Mouse (Mus musculus): Measurements from ENCODE around the gene Nfxl1. TPM values are rescaled to one million over a fixed set of nuclear protein-coding genes. Genes with fewer than 3 reads are reported as not detected.
"Not testable (repeated sequence)": the region's sequence is repeated elsewhere in the genome, so short reads cannot be mapped to it uniquely, and the experiment has no call there.

Gene Nfxl1
- 22.5 and 24.0 TPM in 2 replicates for polyA plus RNA-seq (2014; fragmentation: Nextera tagmentation; extraction: Ambion mirVana)

GRCm38 (mm10) chr5:72559544-72560049 is at the start of gene Nfxl1:
Gene Nfxl1, minus strand, starts transcription at chr5:72559684.
- ATAC-seq (replicated peaks; ENCODE audit: low FRiP score, low TSS enrichment, low read depth) (peak; percentile 94), DNase-seq (ENCODE audit: low spot score) (peak; percentile 96)
- peak within 1 kb of the TSS; percentile 80 for H3K4me2 ChIP-seq (ENCODE audit: low read length)
- H3K36me3 ChIP-seq (ENCODE audit: control insufficient read depth, insufficient read depth, low read length): peaks cover 12% of the 10 kb centered on the region
- H3K27me3 ChIP-seq (replicated peaks; ENCODE audit: control insufficient read depth, insufficient read depth, low read length): no peaks in the 10 kb centered on the region
- H3K27ac ChIP-seq (ENCODE audit: low read depth): peak within 1 kb of the TSS; percentile 76
- H3K4me3 ChIP-seq (ENCODE audit: low read depth, low read length): peak within 1 kb of the TSS; percentile 87
- H3K9ac ChIP-seq (ENCODE audit: low read length): peak within 1 kb of the TSS; percentile 88
- H3K4me1 ChIP-seq (replicated peaks; ENCODE audit: control insufficient read depth, insufficient read depth, low read length): peaks cover 4% of the 10 kb centered on the region
- under 1% methylated on average over 42 of the region's 42 CpGs for WGBS
- H3K9me3 ChIP-seq (ENCODE audit: control insufficient read depth, low read length): no peaks in the 10 kb centered on the region

GRCm38 (mm10) chr5:72603138-72603537 is 43.7 kb upstream of the Nfxl1 start:
- WGBS: 80% methylated on average over 4 of the region's 4 CpGs

GRCm38 (mm10) chr5:72601006-72601405 is 41.5 kb upstream of the Nfxl1 start:
- ATAC-seq (replicated peaks; ENCODE audit: low FRiP score, low TSS enrichment, low read depth): 0 out of 2 replicates have a peak, but pooled peaks have one; percentile 40
- no peaks in the 10 kb centered on the region for H3K36me3 ChIP-seq (ENCODE audit: control insufficient read depth, insufficient read depth, low read length)
- 17% methylated on average over 5 of the region's 5 CpGs for WGBS

More at GRCm38 (mm10) chr5:72603138-72603537, 43.7 kb upstream of the Nfxl1 start:
- H3K4me3 ChIP-seq (ENCODE audit: low read depth, low read length): no peak overlapping the region
- no peaks in the 10 kb centered on the region for H3K4me1 ChIP-seq (replicated peaks; ENCODE audit: control insufficient read depth, insufficient read depth, low read length)
- 0 out of 2 replicates have a peak, but pooled peaks cover 3% of the 10 kb centered on the region for H3K9me3 ChIP-seq (ENCODE audit: control insufficient read depth, low read length)
- H3K27ac ChIP-seq (ENCODE audit: low read depth): no peak overlapping the region
- H3K36me3 ChIP-seq (ENCODE audit: control insufficient read depth, insufficient read depth, low read length): no peaks in the 10 kb centered on the region
- H3K4me2 ChIP-seq (ENCODE audit: low read length): no peak overlapping the region
- no peaks in the 10 kb centered on the region for H3K27me3 ChIP-seq (replicated peaks; ENCODE audit: control insufficient read depth, insufficient read depth, low read length)
- DNase-seq (ENCODE audit: low spot score): no peak
- ATAC-seq (replicated peaks; ENCODE audit: low FRiP score, low TSS enrichment, low read depth): no peak
- no peak overlapping the region for H3K9ac ChIP-seq (ENCODE audit: low read length)

GRCm38 (mm10) chr5:72587192-72587681 is 27.8 kb upstream of the Nfxl1 start, which contains the start of gene Gm5868:
Gene Gm5868, minus strand, starts transcription at chr5:72587551.
- H3K27ac ChIP-seq (ENCODE audit: low read depth): no peak within 1 kb of the TSS
- 3% methylated on average over 38 of the region's 38 CpGs for WGBS
- DNase-seq (ENCODE audit: low spot score) (peak; percentile 53), ATAC-seq (replicated peaks; ENCODE audit: low FRiP score, low TSS enrichment, low read depth) (peak; percentile 50; the same call in 1 of the 2 replicates)
- no peaks in the 10 kb centered on the region for H3K4me1 ChIP-seq (replicated peaks; ENCODE audit: control insufficient read depth, insufficient read depth, low read length)
- no peaks in the 10 kb centered on the region for H3K36me3 ChIP-seq (ENCODE audit: control insufficient read depth, insufficient read depth, low read length)
- no peaks in the 10 kb centered on the region for H3K9me3 ChIP-seq (ENCODE audit: control insufficient read depth, low read length)
- peak within 1 kb of the TSS; percentile 63 for H3K4me2 ChIP-seq (ENCODE audit: low read length)
- H3K27me3 ChIP-seq (replicated peaks; ENCODE audit: control insufficient read depth, insufficient read depth, low read length): peaks cover 18% of the 10 kb centered on the region
- H3K9ac ChIP-seq (ENCODE audit: low read length): no peak within 1 kb of the TSS
- H3K4me3 ChIP-seq (ENCODE audit: low read depth, low read length): peak within 1 kb of the TSS; percentile 28

More at GRCm38 (mm10) chr5:72601006-72601405, 41.5 kb upstream of the Nfxl1 start:
- Histone ChIP-seq H3K4me2 (ENCODE audit: low read length) (no peak overlapping the region), H3K27ac (ENCODE audit: low read depth) (no peak overlapping the region), H3K27me3 (replicated peaks; ENCODE audit: control insufficient read depth, insufficient read depth, low read length) (no peaks in the 10 kb centered on the region), H3K4me3 (ENCODE audit: low read depth, low read length) (no peak overlapping the region), H3K9ac (ENCODE audit: low read length) (no peak overlapping the region), H3K9me3 (ENCODE audit: control insufficient read depth, low read length) (0 out of 2 replicates have a peak, but pooled peaks cover 3% of the 10 kb centered on the region), H3K4me1 (replicated peaks; ENCODE audit: control insufficient read depth, insufficient read depth, low read length) (no peaks in the 10 kb centered on the region)
- no peak for DNase-seq (ENCODE audit: low spot score)

GRCm38 (mm10) chr5:72586667-72587191 is 27.2 kb upstream of the Nfxl1 start:
- DNase-seq (ENCODE audit: low spot score) (peak; percentile 58), ATAC-seq (replicated peaks; ENCODE audit: low FRiP score, low TSS enrichment, low read depth) (peak; percentile 50; the same call in 1 of the 2 replicates)
- H3K9me3 ChIP-seq (ENCODE audit: control insufficient read depth, low read length); H3K9ac ChIP-seq (ENCODE audit: low read length); H3K36me3 ChIP-seq (ENCODE audit: control insufficient read depth, insufficient read depth, low read length); H3K4me1 ChIP-seq (replicated peaks; ENCODE audit: control insufficient read depth, insufficient read depth, low read length); H3K27ac ChIP-seq (ENCODE audit: low read depth): not testable (repeated sequence)
- Histone ChIP-seq H3K4me2 (ENCODE audit: low read length) (peak overlapping the region; percentile 63), H3K27me3 (replicated peaks; ENCODE audit: control insufficient read depth, insufficient read depth, low read length) (peaks cover 18% of the 10 kb centered on the region), H3K4me3 (ENCODE audit: low read depth, low read length) (peak overlapping the region; percentile 28)
- 47% methylated on average over 25 of the region's 25 CpGs for whole genome bisulfite sequencing

GRCm38 (mm10) chr5:72586122-72586521 is 26.6 kb upstream of the Nfxl1 start:
- H3K9ac ChIP-seq (ENCODE audit: low read length); H3K4me2 ChIP-seq (ENCODE audit: low read length); DNase-seq (ENCODE audit: low spot score); H3K36me3 ChIP-seq (ENCODE audit: control insufficient read depth, insufficient read depth, low read length); H3K27ac ChIP-seq (ENCODE audit: low read depth); H3K4me1 ChIP-seq (replicated peaks; ENCODE audit: control insufficient read depth, insufficient read depth, low read length); H3K4me3 ChIP-seq (ENCODE audit: low read depth, low read length); H3K9me3 ChIP-seq (ENCODE audit: control insufficient read depth, low read length): not testable (repeated sequence)
- WGBS: 43% methylated on average over 7 of the region's 7 CpGs
- ATAC-seq (replicated peaks; ENCODE audit: low FRiP score, low TSS enrichment, low read depth): peak; percentile 70; the same call in 1 of the 2 replicates
- peaks cover 20% of the 10 kb centered on the region for H3K27me3 ChIP-seq (replicated peaks; ENCODE audit: control insufficient read depth, insufficient read depth, low read length)

GRCm38 (mm10) chr5:72580970-72581332 is 21.5 kb upstream of the Nfxl1 start, which contains the start of gene Zar1:
Gene Zar1, minus strand, starts transcription at chr5:72581254.
- H3K4me1 ChIP-seq (replicated peaks; ENCODE audit: control insufficient read depth, insufficient read depth, low read length); ATAC-seq (replicated peaks; ENCODE audit: low FRiP score, low TSS enrichment, low read depth); DNase-seq (ENCODE audit: low spot score); H3K36me3 ChIP-seq (ENCODE audit: control insufficient read depth, insufficient read depth, low read length); H3K27ac ChIP-seq (ENCODE audit: low read depth); H3K9me3 ChIP-seq (ENCODE audit: control insufficient read depth, low read length): not testable (repeated sequence)
- Histone ChIP-seq H3K4me3 (ENCODE audit: low read depth, low read length) (peak within 1 kb of the TSS; percentile 40), H3K4me2 (ENCODE audit: low read length) (peak within 1 kb of the TSS; percentile 69), H3K27me3 (replicated peaks; ENCODE audit: control insufficient read depth, insufficient read depth, low read length) (peaks cover 14% of the 10 kb centered on the region), H3K9ac (ENCODE audit: low read length) (peak within 1 kb of the TSS; percentile 25; the same call in 1 of the 2 replicates)
- 13% methylated on average over 17 of the region's 21 CpGs for WGBS

- ATAC-seq (replicated peaks; ENCODE audit: low FRiP score, low TSS enrichment, low read depth) (peak; percentile 62), DNase-seq (ENCODE audit: low spot score) (peak; percentile 80)
- H3K4me1 ChIP-seq (replicated peaks; ENCODE audit: control insufficient read depth, insufficient read depth, low read length); H3K36me3 ChIP-seq (ENCODE audit: control insufficient read depth, insufficient read depth, low read length); H3K9me3 ChIP-seq (ENCODE audit: control insufficient read depth, low read length); H3K27ac ChIP-seq (ENCODE audit: low read depth): not testable (repeated sequence)
- WGBS: 5% methylated on average over 45 of the region's 73 CpGs
- Histone ChIP-seq H3K4me3 (ENCODE audit: low read depth, low read length) (peak overlapping the region; percentile 40), H3K4me2 (ENCODE audit: low read length) (peak overlapping the region; percentile 69), H3K27me3 (replicated peaks; ENCODE audit: control insufficient read depth, insufficient read depth, low read length) (peaks cover 14% of the 10 kb centered on the region), H3K9ac (ENCODE audit: low read length) (peak overlapping the region; percentile 25; the same call in 1 of the 2 replicates)
Observed at GRCm38 (mm10) chr5:72580088-72580969, 20.8 kb upstream of the Nfxl1 start.
